Mouse (Mus musculus) mature B cell (primary cell): ENCODE data around the gene Rptor.

Experiments used
- in situ Hi-C: fragments of 300-500 bp; cut with MboI; formaldehyde crosslinking; loops from 2 replicates; pipeline ENCODE4 v1.14.3; 2019

The Rptor gene

DNA sequence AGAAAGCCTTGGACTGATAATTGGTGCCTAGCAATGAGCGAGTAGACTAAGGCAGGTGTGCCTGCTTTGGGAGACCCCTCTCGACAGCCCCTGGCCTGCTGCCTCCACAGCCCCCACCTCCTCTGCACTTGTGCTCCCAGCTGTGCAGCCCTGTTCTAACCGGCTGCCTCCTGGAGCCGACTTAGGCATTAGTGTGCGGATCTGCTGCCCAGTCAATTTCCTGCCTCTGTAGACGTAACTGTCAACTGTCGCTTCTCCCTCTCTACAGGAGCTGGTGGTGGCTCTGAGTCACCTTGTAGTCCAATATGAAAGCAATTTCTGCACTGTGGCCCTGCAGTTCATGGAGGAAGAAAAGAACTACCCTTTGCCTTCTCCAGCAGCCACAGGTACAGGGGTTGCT lies 253.3 kb downstream of the Rptor start:
- in situ Hi-C loops: no loop called here

DNA sequence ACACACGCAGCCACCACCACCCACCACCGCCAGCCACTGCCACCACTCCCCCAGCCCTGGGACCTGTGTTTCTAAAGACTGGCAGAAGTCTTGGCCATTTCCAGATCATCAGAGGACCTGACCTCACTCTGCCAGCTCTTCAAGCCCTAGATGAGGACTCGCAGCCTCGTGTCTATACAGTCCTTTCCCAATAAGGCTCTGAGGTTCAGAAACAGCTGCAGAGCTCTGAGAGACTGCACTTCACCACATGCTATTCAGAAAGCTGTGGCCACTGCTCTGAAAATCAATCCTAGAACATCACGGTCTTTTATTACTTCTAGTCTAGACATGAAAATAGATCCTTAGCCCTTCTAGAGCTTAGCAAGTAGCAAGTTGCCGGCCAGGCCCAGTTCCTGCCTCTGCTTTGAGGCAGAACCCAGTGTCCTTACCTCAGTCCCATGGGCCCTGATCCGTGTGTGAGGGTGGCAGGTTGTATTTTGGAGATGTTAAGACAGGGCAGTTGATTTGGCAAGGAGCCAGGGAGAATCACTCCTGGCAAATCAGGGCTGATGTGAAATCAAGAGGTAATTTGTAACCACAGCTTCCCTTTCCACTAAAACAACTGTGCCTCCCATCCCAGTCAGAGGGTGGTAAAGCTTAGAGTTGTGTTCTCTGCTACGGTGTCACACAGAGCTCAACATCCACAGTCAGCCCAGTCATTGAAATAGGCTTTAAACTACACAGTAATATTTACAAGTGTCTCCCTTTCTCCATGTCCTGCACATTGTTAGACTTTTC lies 260.0 kb downstream of the Rptor start:
- in situ Hi-C loops: no loop called here

DNA sequence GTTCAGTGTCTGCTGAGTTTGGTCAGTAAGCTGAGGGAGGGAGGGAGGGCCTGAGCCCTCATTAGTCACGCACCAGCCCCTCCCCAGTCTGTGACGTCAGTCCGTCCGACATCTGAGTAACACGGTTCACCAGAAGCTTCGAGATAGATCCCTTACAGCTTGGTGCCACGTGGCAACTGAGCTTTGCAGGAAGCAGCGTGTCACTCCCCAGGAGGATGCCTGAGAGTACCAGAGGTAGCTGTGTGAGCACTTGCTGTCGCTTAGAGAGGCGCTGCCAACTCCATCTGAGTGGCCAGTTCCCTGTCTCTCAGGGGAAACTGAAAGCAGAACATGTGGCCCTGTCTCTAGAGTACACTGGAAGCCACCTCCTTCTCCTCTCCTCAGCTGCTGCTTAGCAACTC lies 260.7 kb downstream of the Rptor start:
- in situ Hi-C loops: no loop called here

DNA sequence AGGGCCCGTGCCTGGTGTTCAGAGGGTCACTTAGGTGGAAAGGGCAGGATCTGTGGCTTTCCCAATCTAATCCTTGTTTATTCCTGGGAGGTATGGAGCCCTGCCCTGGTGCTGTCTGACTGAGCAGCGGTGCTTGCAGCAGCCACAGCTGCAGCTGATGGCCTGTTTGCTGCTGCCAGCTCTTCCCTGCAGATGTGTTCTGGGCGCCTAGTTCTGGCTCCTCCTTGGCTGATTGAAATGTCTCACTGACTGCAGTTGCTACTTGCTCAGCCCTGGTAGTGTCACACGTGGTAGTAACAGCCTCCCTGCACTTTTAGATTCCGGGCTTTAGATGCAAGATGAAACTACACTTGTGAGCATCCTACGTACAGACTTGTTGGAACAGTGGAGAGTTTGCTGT lies 264.1 kb downstream of the Rptor start:
- in situ Hi-C loops: no loop called here

DNA sequence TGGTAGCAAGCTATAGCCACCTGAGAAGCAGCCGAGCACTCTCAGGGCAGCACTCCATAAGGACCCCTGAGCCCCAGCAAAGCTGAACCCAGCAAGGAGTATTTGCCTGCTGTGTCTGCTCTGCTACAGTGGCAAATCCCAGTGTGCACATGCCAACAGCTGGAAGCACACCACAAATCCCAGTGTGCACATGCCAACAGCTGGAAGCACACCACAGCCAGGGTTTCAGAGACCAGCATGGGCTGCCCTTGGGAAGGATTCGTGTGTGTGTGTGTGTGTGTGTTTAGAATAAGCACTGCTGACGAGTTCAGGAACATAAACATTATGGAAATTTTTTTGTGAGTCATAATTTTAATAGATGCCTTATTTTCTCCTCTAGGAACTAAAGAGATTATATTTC lies 265.4 kb downstream of the Rptor start:
- in situ Hi-C loops: no loop called here

DNA sequence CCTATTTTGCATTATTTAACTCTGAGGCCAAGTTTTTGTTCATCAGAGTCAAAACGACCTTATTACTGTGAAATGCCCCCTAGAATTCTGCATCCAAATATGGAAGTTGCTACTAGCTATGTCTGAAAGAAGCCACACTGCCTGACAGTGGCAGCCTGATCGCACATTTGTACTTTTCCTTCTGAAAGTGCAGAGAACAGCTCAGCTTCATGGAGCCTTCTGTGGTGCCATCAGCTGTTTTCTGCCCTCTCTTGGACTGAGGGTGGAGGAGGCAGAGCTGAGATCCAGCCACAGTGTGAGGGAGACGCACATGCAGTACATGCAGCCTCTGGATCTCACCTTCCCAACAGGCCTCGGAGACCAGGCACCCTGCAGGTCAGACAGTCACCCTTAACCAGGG lies 265.9 kb downstream of the Rptor start:
- in situ Hi-C loops: no loop called here

DNA sequence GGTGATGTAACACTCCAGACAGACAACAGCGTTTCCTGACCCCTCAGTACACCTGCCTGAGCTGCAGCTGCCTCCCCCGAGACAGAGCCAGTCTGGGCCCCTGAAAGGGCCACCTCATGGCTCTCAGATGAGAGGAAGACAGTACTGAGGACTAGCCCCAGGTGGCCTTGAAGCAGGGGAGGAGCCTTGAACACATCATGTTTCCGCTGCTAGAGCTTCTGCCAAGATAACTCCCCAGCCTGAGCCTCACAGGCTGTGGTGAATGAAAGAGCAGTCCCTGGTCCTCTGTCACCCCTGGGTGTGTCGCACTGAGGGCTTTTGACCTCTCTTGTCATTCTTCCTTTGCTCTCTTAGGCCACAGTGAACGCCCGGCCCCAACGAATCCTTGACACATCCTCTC lies 268.4 kb downstream of the Rptor start:
- in situ Hi-C loops: no loop called here

DNA sequence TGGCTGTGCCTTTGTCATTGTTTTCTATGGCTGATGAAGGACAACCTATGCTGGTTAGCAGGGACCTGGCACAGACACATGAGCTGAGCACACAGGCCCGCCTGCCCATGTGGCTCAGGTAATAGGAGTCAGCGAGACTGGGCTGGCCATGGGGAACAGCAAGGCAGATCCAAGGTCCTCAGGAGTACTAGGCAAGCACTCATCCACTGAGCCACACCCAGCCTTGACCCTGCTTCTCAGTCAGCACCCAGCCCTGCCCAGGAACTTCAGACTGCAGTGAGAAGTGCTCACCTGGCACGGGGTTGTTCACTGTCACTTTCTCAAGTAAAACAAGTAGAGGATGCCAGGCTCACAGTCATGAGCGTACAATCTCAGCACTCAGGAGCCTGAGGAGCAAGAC lies 270.9 kb downstream of the Rptor start:
- in situ Hi-C loops: no loop called here

DNA sequence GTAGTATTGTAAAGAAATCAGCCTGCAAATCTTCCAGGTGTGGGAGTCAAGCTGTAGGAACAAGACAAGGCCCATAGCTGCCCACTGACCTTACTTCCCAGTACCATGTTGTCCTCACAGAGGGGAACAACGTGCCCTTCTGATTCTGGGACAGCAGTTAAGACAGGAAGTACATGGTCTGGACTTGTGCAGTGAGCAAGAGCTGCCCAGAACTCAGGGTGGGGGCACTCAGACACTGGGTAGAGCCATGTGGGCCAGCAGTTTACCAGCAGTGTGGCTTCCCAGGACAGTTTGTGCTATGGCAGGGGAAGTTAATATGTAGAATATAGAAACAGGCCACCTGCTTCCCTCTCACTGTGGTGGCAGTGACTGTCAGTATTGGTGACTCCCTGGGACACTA lies 272.1 kb downstream of the Rptor start:
- in situ Hi-C loops: no loop called here

DNA sequence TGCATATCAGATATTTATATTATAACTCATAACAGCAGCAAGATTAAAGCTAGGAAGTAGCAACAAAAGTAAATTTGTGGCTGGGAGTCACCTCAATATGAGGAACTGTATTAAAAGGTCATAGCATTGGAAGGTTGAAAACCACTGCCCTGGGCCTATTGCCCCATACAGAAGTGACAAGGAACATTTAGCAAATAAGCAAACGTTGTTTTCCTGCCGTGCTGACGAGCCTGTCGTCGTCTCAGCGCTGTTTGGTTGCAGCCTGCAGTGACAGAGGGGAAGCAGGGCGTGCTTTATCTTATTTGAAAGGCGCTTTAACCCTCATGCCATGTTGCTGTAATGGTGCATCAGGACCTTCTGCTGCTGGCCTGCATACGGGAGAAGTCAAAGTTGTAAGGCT lies 273.0 kb downstream of the Rptor start:
- in situ Hi-C loops: no loop called here

DNA sequence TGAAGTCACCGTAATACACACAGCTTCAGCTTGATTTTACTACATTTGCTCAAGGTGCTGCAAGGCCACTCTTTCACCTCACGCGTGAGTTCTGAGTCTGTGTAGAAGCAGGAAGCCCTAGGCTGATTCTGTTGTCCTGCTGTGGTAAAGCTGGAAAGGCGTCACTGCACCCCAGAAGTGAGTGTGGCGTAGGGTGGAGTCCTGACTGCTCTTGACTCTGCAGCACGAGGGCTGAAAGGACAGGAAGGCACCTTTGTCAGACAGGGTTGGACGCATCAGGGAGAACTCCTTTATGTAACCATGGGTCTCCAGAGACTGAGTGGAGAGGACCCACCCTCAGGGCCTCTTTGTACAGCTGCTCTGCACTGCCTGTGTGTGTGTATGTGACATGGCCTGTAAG lies 274.4 kb downstream of the Rptor start:
- in situ Hi-C loops: no loop called here

DNA sequence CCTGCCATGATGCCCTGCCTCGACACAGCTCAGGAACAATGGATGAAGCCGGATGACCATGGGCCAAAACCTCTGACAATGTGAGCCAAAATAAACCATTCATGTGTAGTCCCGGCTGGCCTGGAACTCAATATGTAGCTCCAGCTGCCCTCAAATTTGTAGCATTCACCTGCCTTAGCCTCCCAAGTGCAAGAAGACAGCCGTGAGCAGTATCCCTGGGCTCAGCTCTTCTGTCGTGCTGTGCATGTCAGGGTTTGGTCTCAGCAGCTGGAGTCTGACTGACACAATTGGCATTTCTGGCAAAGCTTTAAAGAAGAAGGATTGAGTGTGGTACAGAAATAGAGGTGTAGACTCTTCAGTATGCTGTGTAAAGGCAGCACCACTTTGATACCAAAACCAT lies 276.9 kb downstream of the Rptor start:
- in situ Hi-C loops: no loop called here

DNA sequence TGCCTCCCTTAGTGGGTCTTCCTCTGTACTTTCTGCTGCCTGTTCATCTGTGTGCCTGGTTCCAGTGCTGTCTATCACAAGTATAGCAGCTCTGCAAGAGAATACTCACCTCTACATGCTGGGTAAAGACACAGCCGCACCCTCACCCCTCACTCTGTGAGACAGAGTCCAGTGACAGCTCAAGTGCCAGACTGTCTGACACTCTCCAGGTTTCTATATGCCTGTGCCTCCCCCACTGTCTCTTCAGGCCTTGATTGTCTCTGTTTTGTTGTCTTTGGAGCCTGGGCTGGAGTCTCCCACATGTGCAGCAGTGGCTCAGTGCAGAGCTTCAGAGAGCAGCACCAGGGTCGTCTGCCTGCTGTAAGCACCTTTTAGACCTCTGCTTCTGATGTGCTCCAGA lies 280.9 kb downstream of the Rptor start:
- in situ Hi-C loops: no loop called here

DNA sequence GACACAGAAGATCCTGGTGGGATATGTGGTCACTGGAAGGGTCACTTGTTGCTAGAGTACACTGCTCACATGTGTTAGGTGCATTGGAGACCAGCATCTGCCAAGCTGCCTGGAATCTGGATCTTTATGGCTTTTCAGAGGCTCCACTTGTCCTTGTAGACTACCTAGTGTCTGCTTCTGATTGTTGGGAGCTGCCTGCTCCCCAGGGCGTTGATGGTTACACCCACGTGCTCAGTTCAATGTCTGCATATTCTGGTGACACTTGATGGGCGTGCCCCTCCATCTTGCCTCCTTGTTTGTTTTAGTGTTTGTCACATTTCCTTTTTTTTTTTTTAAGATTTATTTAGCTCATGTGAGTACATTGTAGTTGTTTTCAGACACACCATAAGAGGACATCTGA lies 287.3 kb downstream of the Rptor start:
- in situ Hi-C loops: no loop called here

DNA sequence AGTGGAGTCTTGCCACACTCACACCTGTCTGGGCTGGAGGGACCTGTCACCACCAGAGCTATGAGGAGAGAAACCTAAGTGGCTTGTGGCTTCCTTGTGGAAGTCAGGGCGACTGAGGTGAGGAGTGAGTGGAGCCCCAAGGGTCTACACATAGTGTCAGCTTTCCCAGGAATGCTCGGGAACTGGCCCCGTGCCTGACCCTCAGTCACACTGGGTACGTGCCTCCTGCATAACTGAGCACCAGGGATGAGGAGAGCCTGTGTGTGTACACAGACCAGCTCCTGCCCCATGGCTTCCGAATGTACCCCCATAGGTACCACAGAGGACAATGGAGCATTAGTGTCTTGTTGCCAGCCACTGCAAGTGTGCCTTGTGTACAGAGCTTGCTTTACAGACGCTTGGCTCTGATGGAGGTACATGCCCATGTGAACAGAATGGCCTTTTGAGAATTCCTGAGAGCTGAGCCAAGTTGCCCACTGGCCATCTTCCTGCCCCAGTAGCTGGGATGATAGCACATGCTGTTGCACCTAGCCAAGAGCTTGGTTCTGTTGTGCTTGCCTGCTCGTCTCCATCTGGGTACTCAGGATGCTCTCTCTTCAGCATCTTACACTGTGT lies 289.0 kb downstream of the Rptor start:
- in situ Hi-C loops: no loop called here

DNA sequence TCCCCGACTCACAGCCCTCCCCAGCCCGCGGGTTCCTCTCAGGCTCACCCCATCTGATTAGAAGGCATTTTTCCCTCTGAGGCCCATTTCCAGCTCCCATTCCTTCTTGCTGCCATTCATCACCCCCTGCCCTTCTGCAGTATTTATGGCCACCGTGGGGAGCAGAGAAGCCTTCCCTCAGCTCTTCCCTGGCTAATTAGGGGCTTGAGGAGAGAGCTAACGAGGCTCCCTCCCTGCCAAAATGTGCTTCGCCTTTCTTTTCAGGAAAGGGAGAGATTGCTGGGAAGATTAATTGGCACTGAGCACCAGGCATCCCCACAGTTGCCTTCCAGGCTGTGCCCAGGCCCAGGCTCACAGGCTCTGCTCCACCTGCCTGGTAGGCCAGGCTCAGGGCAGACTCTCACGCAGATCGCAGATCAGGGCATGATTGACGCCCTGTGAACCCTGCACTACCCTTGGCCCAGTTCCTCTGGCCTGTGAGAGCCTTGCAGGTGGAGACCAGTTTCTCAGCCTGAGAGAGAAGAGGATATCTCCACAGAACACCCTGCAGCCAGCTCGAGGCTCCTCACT lies 291.0 kb downstream of the Rptor start:
- in situ Hi-C loops: no loop called here

DNA sequence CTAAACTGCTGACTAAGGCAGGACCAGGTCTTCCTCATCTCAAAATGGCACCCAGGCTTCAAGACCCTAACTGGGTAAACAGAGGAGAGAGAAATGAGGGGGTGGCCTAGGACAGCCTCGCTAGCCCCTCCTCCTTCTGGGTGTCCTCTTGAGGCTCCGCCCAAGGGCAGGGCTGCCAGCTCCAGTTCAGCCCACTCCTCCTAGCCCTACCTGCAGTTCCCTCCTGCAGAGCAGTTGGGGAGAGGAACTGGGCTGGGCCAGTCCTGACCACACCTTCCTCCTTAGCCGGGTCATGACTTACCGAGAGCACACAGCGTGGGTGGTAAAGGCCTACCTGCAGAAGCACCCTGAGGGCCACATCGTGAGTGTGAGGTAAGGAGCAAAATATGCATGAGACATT lies 291.9 kb downstream of the Rptor start:
- in situ Hi-C loops: no loop called here

DNA sequence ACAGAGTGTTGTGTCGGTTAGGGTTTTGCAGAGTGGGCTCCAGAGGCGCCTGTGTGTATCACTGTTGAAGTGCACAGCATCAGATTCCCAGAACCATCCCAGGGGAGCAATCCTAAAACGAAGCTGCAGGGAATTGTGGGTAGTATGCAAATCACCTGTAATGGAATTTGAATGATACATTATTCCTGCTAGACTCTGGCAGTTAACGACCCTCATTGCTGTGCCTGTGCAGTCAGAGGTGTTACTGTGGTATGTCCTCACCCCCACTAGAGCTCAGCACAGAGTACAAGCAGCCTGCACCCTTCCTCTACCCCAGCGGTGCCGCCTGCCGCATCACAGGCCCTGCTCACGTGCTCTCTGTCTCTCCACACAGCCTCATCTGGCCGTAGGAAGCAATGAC lies 294.3 kb downstream of the Rptor start:
- in situ Hi-C loops: no loop called here

DNA sequence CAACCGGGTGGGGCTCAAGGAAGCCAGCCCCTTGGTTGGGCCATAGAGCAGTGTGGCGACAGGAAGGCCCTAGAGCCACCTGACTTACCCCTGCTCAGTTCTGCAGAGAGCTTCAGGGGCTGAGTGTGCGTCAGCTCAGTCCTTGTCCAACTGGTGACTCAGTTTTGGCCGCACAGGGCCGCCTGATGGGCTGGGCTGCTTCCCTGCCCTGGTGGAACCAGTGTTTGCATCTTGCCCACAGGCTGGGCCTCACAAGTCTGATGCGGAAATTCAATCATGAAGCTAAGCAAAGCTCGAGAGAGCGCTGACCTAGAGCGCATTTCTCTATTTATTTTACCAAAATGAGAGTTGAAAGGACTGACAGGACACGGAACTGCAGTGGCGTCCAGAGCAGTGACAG lies 296.3 kb downstream of the Rptor start:
- in situ Hi-C loops: no loop called here

DNA sequence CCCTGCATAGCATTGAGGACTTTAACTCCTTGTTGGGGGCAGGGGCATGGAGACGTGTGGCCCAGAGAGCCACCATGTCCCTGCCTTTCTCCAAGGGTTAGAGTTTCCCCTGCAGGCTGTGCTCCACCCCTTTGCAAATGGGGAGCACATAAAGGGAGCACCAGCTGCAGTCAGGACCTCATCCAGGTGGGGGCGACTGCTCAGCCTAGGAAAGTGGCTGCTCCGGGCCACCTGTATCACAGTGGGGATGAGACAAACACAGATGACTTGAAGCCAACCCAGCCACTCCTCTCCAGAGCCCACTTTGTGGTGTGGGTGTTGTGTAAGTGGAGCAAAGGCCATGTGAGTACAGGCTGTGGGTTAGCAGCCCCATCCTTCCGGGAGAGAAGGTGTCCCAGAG lies 298.5 kb downstream of the Rptor start:
- in situ Hi-C loops: loop anchor here (10.0 kb wide), 1 partner anchor 406 kb away; the partner anchor contains the start of gene Endov

DNA sequence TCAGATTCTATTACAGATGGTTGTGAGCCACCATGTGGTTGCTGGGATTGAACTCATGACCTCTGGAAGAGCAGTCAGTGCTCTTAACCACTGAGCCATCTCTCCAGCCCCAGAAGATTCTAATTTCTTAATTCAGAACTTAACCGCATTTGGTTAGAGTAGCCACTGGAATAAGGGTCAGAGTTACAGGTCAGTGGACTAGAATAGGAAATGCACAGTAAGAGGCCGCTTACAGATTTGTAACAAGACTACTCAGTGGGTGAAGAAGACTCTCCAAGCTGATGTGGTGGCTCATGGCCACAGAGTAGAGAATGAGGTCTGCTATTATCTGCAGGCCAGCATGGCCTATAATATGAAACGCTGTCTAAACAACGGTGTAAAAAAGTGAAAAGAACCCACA lies 300.2 kb downstream of the Rptor start:
- in situ Hi-C loops: loop anchor here (10.0 kb wide), 1 partner anchor 408 kb away; the partner anchor contains the start of gene Endov

DNA sequence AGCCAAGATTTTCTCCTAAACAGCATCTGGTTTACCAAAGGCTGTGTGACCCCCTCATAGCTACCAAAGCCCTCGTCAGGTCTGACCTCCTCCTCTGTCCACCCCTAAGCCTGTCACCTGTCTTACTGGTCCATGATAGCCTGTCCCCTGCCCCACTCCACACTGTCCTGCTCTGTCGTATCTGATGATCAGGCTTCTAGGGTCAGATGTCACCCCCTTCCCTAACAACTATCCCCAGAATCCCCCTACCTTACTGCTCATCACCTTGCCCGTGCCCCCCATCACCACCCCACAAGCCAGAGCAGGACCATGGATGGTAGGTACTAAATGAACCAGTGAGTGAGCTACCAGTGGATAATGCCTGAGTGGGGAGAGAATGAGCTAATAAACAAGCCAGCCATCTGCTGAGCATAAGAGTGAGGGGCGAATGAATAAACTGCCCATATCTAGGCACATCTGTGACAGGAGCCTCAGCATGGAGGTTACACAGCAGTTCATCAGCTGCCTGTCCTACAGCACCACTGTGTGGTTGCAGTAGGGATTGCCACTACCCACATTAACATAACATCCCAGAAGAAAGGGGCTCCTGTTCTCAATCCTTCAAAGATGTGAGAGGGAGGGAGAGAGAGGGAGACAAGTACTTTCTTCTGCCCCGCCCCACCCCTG lies 302.0 kb downstream of the Rptor start:
- in situ Hi-C loops: loop anchor here (10.0 kb wide), 1 partner anchor 410 kb away; the partner anchor contains the start of gene Endov

DNA sequence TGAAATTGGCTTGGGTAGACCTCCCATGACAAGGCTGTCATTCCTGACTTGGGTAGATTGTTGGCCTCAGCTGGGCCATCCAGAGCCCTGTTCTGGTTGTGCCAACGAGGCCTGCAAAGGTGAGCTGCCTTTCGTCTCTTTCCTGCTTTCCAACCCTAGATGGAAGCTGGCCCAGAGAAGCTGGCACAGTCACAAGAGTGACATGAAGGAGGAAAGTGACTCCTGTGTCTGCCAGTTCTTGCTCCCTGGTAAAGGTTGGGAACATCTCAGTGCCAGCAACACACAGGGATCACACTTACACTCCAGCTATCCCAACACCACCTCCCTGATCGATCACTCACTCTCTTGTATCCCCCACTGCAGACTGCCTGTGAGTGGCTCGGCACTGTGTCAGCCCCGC lies 303.1 kb downstream of the Rptor start:
- in situ Hi-C loops: loop anchor here (10.0 kb wide), 1 partner anchor 411 kb away; the partner anchor contains the start of gene Endov
